8 mouse cellular contexts compared by ENCODE assay signal in genomic region chr4:122958491-122959031, GRCm38 (mm10). TPM values are rescaled to one million over a fixed set of nuclear protein-coding genes. Genes with fewer than 3 reads are reported as not detected.
DNase-seq lines count a peak whose midpoint lies in the region; ATAC-seq lines count a peak whose summit lies in the region.

No protein-coding gene starts in this region.

- H3K9ac ChIP-seq in midbrain, embryonic 13.5 days (replicated peaks) = no peak overlapping the region
- H3K9ac ChIP-seq in midbrain, embryonic 11.5 days (ENCODE audit: low read length) = no peak overlapping the region

- peaks cover 66% of the 10 kb centered on the region for H3K4me1 ChIP-seq in midbrain, embryonic 13.5 days (replicated peaks)
- peaks cover 26% of the 10 kb centered on the region for H3K4me1 ChIP-seq in midbrain, embryonic 11.5 days (ENCODE audit: control insufficient read depth, insufficient read depth, low read length)

- 0 out of 2 replicates have a peak, but pooled peaks cover 8% of the 10 kb centered on the region for H3K27me3 ChIP-seq in midbrain, embryonic 13.5 days
- no peaks in the 10 kb centered on the region; the same call in 1 of the 2 replicates for H3K27me3 ChIP-seq in midbrain, embryonic 11.5 days (ENCODE audit: control insufficient read depth, insufficient read depth, low read length)

- DNase-seq in adrenal gland, postnatal 10 days = peak; percentile 46
- DNase-seq in adrenal gland, adult 18-20 months (ENCODE audit: low spot score in 2 of 2) = no peak
- DNase-seq in midbrain, embryonic 11.5 days (ENCODE audit: low spot score, missing footprints) = no peak
- peak; percentile 67 to 71 for DNase-seq in left cerebral cortex, postnatal 10 days (ENCODE audit: extremely low spot score in 1 of 2, low spot score in 2 of 2)
- peak; percentile 60 to 61 for DNase-seq in right cerebral cortex, postnatal 36 days (ENCODE audit: low spot score in 2 of 2)
- no peak for DNase-seq in gastrocnemius, postnatal 25 days
- no peak for DNase-seq in kidney, postnatal 10 days

- peak overlapping the region; percentile 99 for H3K4me2 ChIP-seq in midbrain, embryonic 13.5 days (replicated peaks)
- no peak overlapping the region for H3K4me2 ChIP-seq in midbrain, embryonic 11.5 days

- no peaks in the 10 kb centered on the region for H3K36me3 ChIP-seq in midbrain, embryonic 13.5 days
- H3K36me3 ChIP-seq in midbrain, embryonic 11.5 days (ENCODE audit: control insufficient read depth, insufficient read depth, low read length) = 0 out of 2 replicates have a peak, but pooled peaks cover 2% of the 10 kb centered on the region

- 89% methylated on average over 6 of the region's 6 CpGs for whole genome bisulfite sequencing in midbrain, embryonic 13.5 days
- WGBS in midbrain, embryonic 11.5 days = 91% methylated on average over 6 of the region's 6 CpGs

- no peak overlapping the region; the same call in 1 of the 2 replicates for H3K4me3 ChIP-seq in midbrain, embryonic 13.5 days (replicated peaks)
- H3K4me3 ChIP-seq in midbrain, embryonic 11.5 days (ENCODE audit: low read depth, low read length) = no peak overlapping the region

- H3K27ac ChIP-seq in midbrain, embryonic 13.5 days = peak overlapping the region; percentile 10; the same call in 1 of the 2 replicates
- no peak overlapping the region for H3K27ac ChIP-seq in midbrain, embryonic 11.5 days (ENCODE audit: low read depth, low read length)

- intact Hi-C loops in left cerebral cortex, postnatal 10 days (cut with DNase I) = no loop called here

- no peaks in the 10 kb centered on the region for H3K9me3 ChIP-seq in midbrain, embryonic 13.5 days
- no peaks in the 10 kb centered on the region for H3K9me3 ChIP-seq in midbrain, embryonic 11.5 days (ENCODE audit: control insufficient read depth, low read length)

- ATAC-seq in midbrain, embryonic 13.5 days = no peak
- ATAC-seq in midbrain, embryonic 11.5 days (ENCODE audit: low FRiP score) = no peak

RNA-seq across cellular contexts. Expression of gene Mfsd2a, which starts 2.4 kb away (rescaled TPM):
- total RNA-seq in adrenal gland, postnatal 10 days (2021) = 10 to 100 TPM in 1 of 2 experiments, under 1 TPM in 1; 0.58 to 19.2 TPM
- total RNA-seq in adrenal gland, adult 18-20 months (2021) = 10 to 100 TPM; 17.3 to 27.3 TPM
- polyA plus RNA-seq in midbrain, embryonic 13.5 days (2015; fragmentation: Nextera tagmentation; extraction: Ambion mirVana) = 31.7 and 32.5 TPM in 2 replicates
- 22.8 and 27.2 TPM in 2 replicates for polyA plus RNA-seq in midbrain, embryonic 11.5 days (2014; fragmentation: Nextera tagmentation; extraction: Ambion mirVana)
- 10 to 100 TPM; 47.0 to 58.6 TPM for total RNA-seq in left cerebral cortex, postnatal 10 days (2021)
- total RNA-seq in gastrocnemius, postnatal 25 days (2021) = under 1 TPM; 0.24 to 0.26 TPM

RNA-seq across cellular contexts. Expression of gene Mycl, which starts 36.9 kb away (rescaled TPM):
- total RNA-seq in adrenal gland, postnatal 10 days (2021) = 1 to 10 TPM; 3.6 to 5.6 TPM
- total RNA-seq in adrenal gland, adult 18-20 months (2021) = 1 to 10 TPM; 2.2 to 2.9 TPM
- 95.2 and 101 TPM in 2 replicates for polyA plus RNA-seq in midbrain, embryonic 13.5 days (2015; fragmentation: Nextera tagmentation; extraction: Ambion mirVana)
- 106 and 108 TPM in 2 replicates for polyA plus RNA-seq in midbrain, embryonic 11.5 days (2014; fragmentation: Nextera tagmentation; extraction: Ambion mirVana)
- 10 to 100 TPM; 35.0 to 39.2 TPM for total RNA-seq in left cerebral cortex, postnatal 10 days (2021)
- total RNA-seq in gastrocnemius, postnatal 25 days (2021) = under 1 TPM; 0.46 to 0.62 TPM

RNA-seq across cellular contexts. Expression of gene Trit1, which starts 57.8 kb away (rescaled TPM):
- total RNA-seq in adrenal gland, postnatal 10 days (2021) = 10 to 100 TPM; 19.7 to 22.7 TPM
- 10 to 100 TPM; 18.2 to 19.7 TPM for total RNA-seq in adrenal gland, adult 18-20 months (2021)
- polyA plus RNA-seq in midbrain, embryonic 13.5 days (2015; fragmentation: Nextera tagmentation; extraction: Ambion mirVana) = 27.6 and 30.9 TPM in 2 replicates
- 26.8 and 29.0 TPM in 2 replicates for polyA plus RNA-seq in midbrain, embryonic 11.5 days (2014; fragmentation: Nextera tagmentation; extraction: Ambion mirVana)
- total RNA-seq in left cerebral cortex, postnatal 10 days (2021) = 10 to 100 TPM; 21.4 to 26.6 TPM
- total RNA-seq in gastrocnemius, postnatal 25 days (2021) = 1 to 10 TPM; 6.7 to 7.6 TPM

Comparison
In these comparisons a context has a peak if more than half of its experiments do, and no peak if none do; other contexts are left out.
1. DNase-seq: peak in adrenal gland, postnatal 10 days (single experiment), left cerebral cortex, postnatal 10 days (2 of 2) and right cerebral cortex, postnatal 36 days (2 of 2); none in adrenal gland, adult 18-20 months (0 of 2), midbrain, embryonic 11.5 days (single experiment), gastrocnemius, postnatal 25 days (single experiment) and kidney, postnatal 10 days (single experiment).
2. RNA of gene Mycl, which starts 36.9 kb away (total RNA-seq): 35.0 to 39.2 TPM in left cerebral cortex, postnatal 10 days; 3.6 to 5.6 TPM in adrenal gland, postnatal 10 days, 2.2 to 2.9 TPM in adrenal gland, adult 18-20 months and 0.46 to 0.62 TPM in gastrocnemius, postnatal 25 days; every median in the first group is over 4 times any median in the second.